Mouse (Mus musculus): ENCODE measurements around the gene Sh3bp4. TPM values are rescaled to one million over a fixed set of nuclear protein-coding genes. Genes with fewer than 3 reads are reported as not detected.

The Sh3bp4 gene
- polyA plus RNA-seq, 1 experiment = 3.6 TPM

GRCm38 (mm10) chr1:89164685-89165084 is 94.5 kb downstream of the Sh3bp4 start:
- H3K4me1 ChIP-seq (ENCODE audit: control insufficient read depth, insufficient read depth, insufficient read length) = no peaks in the 10 kb centered on the region
- no peak overlapping the region for H3K27ac ChIP-seq (ENCODE audit: insufficient read depth, low read length)
- H3K4me3 ChIP-seq (ENCODE audit: extremely low read depth, insufficient read depth, insufficient read length) = no peak overlapping the region
- no peaks in the 10 kb centered on the region for H3K27me3 ChIP-seq (ENCODE audit: control insufficient read depth, insufficient read depth, low read length)
- WGBS = 80% methylated on average over 7 of the region's 7 CpGs
- no peak for DNase-seq (ENCODE audit: low read depth in 1 of 2, low spot score in 2 of 2)
- TF ChIP-seq POLR2A (IDR thresholded peaks at IDR 0.05; ENCODE audit: low read depth, low read length) = no peak
- no peak for TF ChIP-seq CTCF (IDR thresholded peaks at IDR 0.05; ENCODE audit: extremely low read depth, insufficient read depth, insufficient read length, insufficient replicate concordance)
- H3K36me3 ChIP-seq (ENCODE audit: control insufficient read depth, insufficient read depth, low read length) = no peaks in the 10 kb centered on the region

- Histone ChIP-seq H3K27me3 (ENCODE audit: control insufficient read depth, insufficient read depth, low read length) (no peaks in the 10 kb centered on the region), H3K36me3 (ENCODE audit: control insufficient read depth, insufficient read depth, low read length) (no peaks in the 10 kb centered on the region), H3K27ac (ENCODE audit: insufficient read depth, low read length) (no peak overlapping the region), H3K4me3 (ENCODE audit: extremely low read depth, insufficient read depth, insufficient read length) (no peak overlapping the region), H3K4me1 (ENCODE audit: control insufficient read depth, insufficient read depth, insufficient read length) (no peaks in the 10 kb centered on the region)
- TF ChIP-seq CTCF (IDR thresholded peaks at IDR 0.05; ENCODE audit: extremely low read depth, insufficient read depth, insufficient read length, insufficient replicate concordance) (no peak), POLR2A (IDR thresholded peaks at IDR 0.05; ENCODE audit: low read depth, low read length) (no peak)
- 72% methylated on average over 9 of the region's 9 CpGs for WGBS
- no peak for DNase-seq (ENCODE audit: low read depth in 1 of 2, low spot score in 2 of 2)
Measured at GRCm38 (mm10) chr1:89166814-89167249, 96.6 kb downstream of the Sh3bp4 start.

GRCm38 (mm10) chr1:89171275-89171767 is 101.1 kb downstream of the Sh3bp4 start:
- Histone ChIP-seq H3K4me1 (ENCODE audit: control insufficient read depth, insufficient read depth, insufficient read length) (no peaks in the 10 kb centered on the region), H3K27me3 (ENCODE audit: control insufficient read depth, insufficient read depth, low read length) (no peaks in the 10 kb centered on the region; the same call in 1 of the 2 replicates), H3K27ac (ENCODE audit: insufficient read depth, low read length) (no peak overlapping the region), H3K36me3 (ENCODE audit: control insufficient read depth, insufficient read depth, low read length) (no peaks in the 10 kb centered on the region), H3K4me3 (ENCODE audit: extremely low read depth, insufficient read depth, insufficient read length) (no peak overlapping the region)
- 87% methylated on average over 8 of the region's 8 CpGs for WGBS
- TF ChIP-seq CTCF (IDR thresholded peaks at IDR 0.05; ENCODE audit: extremely low read depth, insufficient read depth, insufficient read length, insufficient replicate concordance) (no peak), POLR2A (IDR thresholded peaks at IDR 0.05; ENCODE audit: low read depth, low read length) (no peak)
- no peak for DNase-seq (ENCODE audit: low read depth in 1 of 2, low spot score in 2 of 2)

- H3K27me3 ChIP-seq (ENCODE audit: control insufficient read depth, insufficient read depth, low read length) = no peaks in the 10 kb centered on the region; the same call in 1 of the 2 replicates
- no peak for DNase-seq (ENCODE audit: low read depth in 1 of 2, low spot score in 2 of 2)
- no peaks in the 10 kb centered on the region for H3K4me1 ChIP-seq (ENCODE audit: control insufficient read depth, insufficient read depth, insufficient read length)
- no peak overlapping the region for H3K4me3 ChIP-seq (ENCODE audit: extremely low read depth, insufficient read depth, insufficient read length)
- 80% methylated on average over 7 of the region's 7 CpGs for WGBS
- TF ChIP-seq POLR2A (IDR thresholded peaks at IDR 0.05; ENCODE audit: low read depth, low read length) (no peak), CTCF (IDR thresholded peaks at IDR 0.05; ENCODE audit: extremely low read depth, insufficient read depth, insufficient read length, insufficient replicate concordance) (no peak)
- no peaks in the 10 kb centered on the region for H3K36me3 ChIP-seq (ENCODE audit: control insufficient read depth, insufficient read depth, low read length)
- H3K27ac ChIP-seq (ENCODE audit: insufficient read depth, low read length) = no peak overlapping the region
Measured at GRCm38 (mm10) chr1:89174621-89175020, 104.4 kb downstream of the Sh3bp4 start.

GRCm38 (mm10) chr1:89175355-89175754 is 105.1 kb downstream of the Sh3bp4 start:
- H3K27ac ChIP-seq (ENCODE audit: insufficient read depth, low read length) = no peak overlapping the region
- WGBS = 65% methylated on average over 2 of the region's 2 CpGs
- H3K4me3 ChIP-seq (ENCODE audit: extremely low read depth, insufficient read depth, insufficient read length) = no peak overlapping the region
- H3K36me3 ChIP-seq (ENCODE audit: control insufficient read depth, insufficient read depth, low read length) = no peaks in the 10 kb centered on the region
- no peaks in the 10 kb centered on the region; the same call in 1 of the 2 replicates for H3K27me3 ChIP-seq (ENCODE audit: control insufficient read depth, insufficient read depth, low read length)
- no peak for DNase-seq (ENCODE audit: low read depth in 1 of 2, low spot score in 2 of 2)
- H3K4me1 ChIP-seq (ENCODE audit: control insufficient read depth, insufficient read depth, insufficient read length) = no peaks in the 10 kb centered on the region
- TF ChIP-seq CTCF (IDR thresholded peaks at IDR 0.05; ENCODE audit: extremely low read depth, insufficient read depth, insufficient read length, insufficient replicate concordance) (no peak), POLR2A (IDR thresholded peaks at IDR 0.05; ENCODE audit: low read depth, low read length) (no peak)

- 39% methylated on average over 9 of the region's 9 CpGs for WGBS
- Histone ChIP-seq H3K27me3 (ENCODE audit: control insufficient read depth, insufficient read depth, low read length) (no peaks in the 10 kb centered on the region), H3K4me1 (ENCODE audit: control insufficient read depth, insufficient read depth, insufficient read length) (no peaks in the 10 kb centered on the region), H3K4me3 (ENCODE audit: extremely low read depth, insufficient read depth, insufficient read length) (no peak overlapping the region), H3K27ac (ENCODE audit: insufficient read depth, low read length) (no peak overlapping the region), H3K36me3 (ENCODE audit: control insufficient read depth, insufficient read depth, low read length) (no peaks in the 10 kb centered on the region)
- TF ChIP-seq CTCF (IDR thresholded peaks at IDR 0.05; ENCODE audit: extremely low read depth, insufficient read depth, insufficient read length, insufficient replicate concordance) = no peak
- no peak for TF ChIP-seq POLR2A (IDR thresholded peaks at IDR 0.05; ENCODE audit: low read depth, low read length)
- no peak for DNase-seq (ENCODE audit: low read depth in 1 of 2, low spot score in 2 of 2)
Measured at GRCm38 (mm10) chr1:89183261-89183831, 113.1 kb downstream of the Sh3bp4 start.

- 95% methylated on average over 6 of the region's 6 CpGs for WGBS
- H3K36me3 ChIP-seq (ENCODE audit: control insufficient read depth, insufficient read depth, low read length) = no peaks in the 10 kb centered on the region
- DNase-seq (ENCODE audit: low read depth in 1 of 2, low spot score in 2 of 2) = no peak
- H3K27me3 ChIP-seq (ENCODE audit: control insufficient read depth, insufficient read depth, low read length) = no peaks in the 10 kb centered on the region
- TF ChIP-seq CTCF (IDR thresholded peaks at IDR 0.05; ENCODE audit: extremely low read depth, insufficient read depth, insufficient read length, insufficient replicate concordance) (no peak), POLR2A (IDR thresholded peaks at IDR 0.05; ENCODE audit: low read depth, low read length) (no peak)
- H3K4me3 ChIP-seq (ENCODE audit: extremely low read depth, insufficient read depth, insufficient read length) = no peak overlapping the region
- H3K27ac ChIP-seq (ENCODE audit: insufficient read depth, low read length) = no peak overlapping the region
- no peaks in the 10 kb centered on the region for H3K4me1 ChIP-seq (ENCODE audit: control insufficient read depth, insufficient read depth, insufficient read length)
Measured at GRCm38 (mm10) chr1:89184111-89184785, 114.0 kb downstream of the Sh3bp4 start.
